Mouse (Mus musculus) limb, embryonic 15.5 days (tissue): Measurements from ENCODE around the gene Fam210b. TPM values are rescaled to one million over a fixed set of nuclear protein-coding genes. Genes with fewer than 3 reads are reported as not detected.

Experiments used
- ATAC-seq: fragments of 200-750 bp; cut with Nextera tagmentation; 2 replicates; pipeline ENCODE4 v1.8.0; 2017; ENCODE audit warnings: low read depth, moderate TSS enrichment; ENCODE audit not compliant: insufficient number of reproducible peaks, low FRiP score, low TSS enrichment
- H3K27ac ChIP-seq: fragments of 300-500 bp; sonication (generic); 2 replicates; pipeline ENCODE4 v1.5.1; 2015; ENCODE audit warnings: moderate library complexity, mild to moderate bottlenecking, inconsistent platforms
- H3K27me3 ChIP-seq: fragments of 300-500 bp; sonication (generic); 2 replicates; pipeline ENCODE4 v1.6.1; 2015; ENCODE audit warnings: inconsistent platforms
- H3K36me3 ChIP-seq: fragments of 300-500 bp; sonication (generic); 2 replicates; pipeline ENCODE4 v1.6.1; 2015; ENCODE audit warnings: inconsistent platforms
- H3K4me1 ChIP-seq: fragments of 300-500 bp; sonication (generic); 2 replicates; pipeline ENCODE4 v1.6.1; 2015; ENCODE audit warnings: inconsistent platforms
- H3K4me2 ChIP-seq: fragments of 300-500 bp; sonication (generic); 2 replicates; pipeline ENCODE4 v1.6.1; 2015; ENCODE audit warnings: mild to moderate bottlenecking, inconsistent platforms
- H3K4me3 ChIP-seq: fragments of 300-500 bp; sonication (generic); 2 replicates; pipeline ENCODE4 v1.5.1; 2015; ENCODE audit warnings: mild to moderate bottlenecking, inconsistent platforms
- H3K9ac ChIP-seq: fragments of 300-500 bp; sonication (generic); 2 replicates; pipeline ENCODE4 v1.6.1; 2015; ENCODE audit warnings: inconsistent platforms
- H3K9me3 ChIP-seq: fragments of 300-500 bp; sonication (generic); 2 replicates; pipeline ENCODE4 v1.6.1; 2016; ENCODE audit warnings: inconsistent platforms
- WGBS: fragments of 180-500 bp; shearing (Covaris S2); methylation state at CpG from one replicate; pipeline ENCODE4 v1.1.7; 2015; 5-methylcytosine and 5-hydroxymethylcytosine counted together
- polyA plus RNA-seq: library from polyadenylated mRNA; unstranded; fragments of >200 nt; fragmentation: Nextera tagmentation; extraction: Ambion mirVana; gene quantifications from 2 replicates; pipeline ENCODE4 v1.2.1, GENCODE M21; 2015

Gene Fam210b
- polyA plus RNA-seq, 1 experiment from 2014 or later = 16.8 TPM

- Histone ChIP-seq H3K9ac (no peak overlapping the region), H3K36me3 (no peaks in the 10 kb centered on the region), H3K4me1 (no peaks in the 10 kb centered on the region), H3K9me3 (no peaks in the 10 kb centered on the region), H3K4me3 (no peak overlapping the region), H3K4me2 (no peak overlapping the region), H3K27ac (no peak overlapping the region), H3K27me3 (no peaks in the 10 kb centered on the region)
- no peak for ATAC-seq
- WGBS = 22% methylated on average over 6 of the region's 6 CpGs
These were observed 45.0 kb downstream of the Fam210b start for GRCm38 (mm10) chr2:172390341-172390740.

- Histone ChIP-seq H3K9me3 (no peaks in the 10 kb centered on the region), H3K4me2 (no peak overlapping the region), H3K27ac (no peak overlapping the region), H3K4me1 (no peaks in the 10 kb centered on the region; the same call in 1 of the 2 replicates), H3K27me3 (no peaks in the 10 kb centered on the region), H3K4me3 (no peak overlapping the region), H3K9ac (no peak overlapping the region), H3K36me3 (no peaks in the 10 kb centered on the region)
- ATAC-seq = no peak
- WGBS = 62% methylated on average over 10 of the region's 10 CpGs
These were observed 46.7 kb downstream of the Fam210b start for GRCm38 (mm10) chr2:172392041-172392521.

- no peak within 1 kb of the TSS for H3K27ac ChIP-seq
- no peaks in the 10 kb centered on the region for H3K9me3 ChIP-seq
- 21% methylated on average over 13 of the region's 13 CpGs for WGBS
- H3K36me3 ChIP-seq = no peaks in the 10 kb centered on the region
- no peak within 1 kb of the TSS for H3K9ac ChIP-seq
- H3K4me1 ChIP-seq = no peaks in the 10 kb centered on the region; the same call in 1 of the 2 replicates
- ATAC-seq = no peak
- H3K4me3 ChIP-seq = no peak within 1 kb of the TSS
- H3K4me2 ChIP-seq = no peak within 1 kb of the TSS
- no peaks in the 10 kb centered on the region for H3K27me3 ChIP-seq
These were observed 48.2 kb downstream of the Fam210b start, which contains the start of gene Cass4 for GRCm38 (mm10) chr2:172393391-172394051. TSS of gene Cass4 (plus strand) at chr2:172393794.

- no peak for ATAC-seq
- Histone ChIP-seq H3K9me3 (no peaks in the 10 kb centered on the region), H3K4me2 (no peak overlapping the region), H3K27ac (no peak overlapping the region), H3K4me1 (no peaks in the 10 kb centered on the region; the same call in 1 of the 2 replicates), H3K27me3 (no peaks in the 10 kb centered on the region), H3K9ac (no peak overlapping the region), H3K36me3 (no peaks in the 10 kb centered on the region), H3K4me3 (no peak overlapping the region)
- 55% methylated on average over 2 of the region's 2 CpGs for WGBS
These were observed 48.7 kb downstream of the Fam210b start for GRCm38 (mm10) chr2:172394052-172394392.

GRCm38 (mm10) chr2:172394671-172395070 lies 49.3 kb downstream of the Fam210b start:
- WGBS = 79% methylated on average over 4 of the region's 4 CpGs
- H3K4me1 ChIP-seq = no peaks in the 10 kb centered on the region; the same call in 1 of the 2 replicates
- no peak overlapping the region for H3K27ac ChIP-seq
- H3K4me2 ChIP-seq = no peak overlapping the region
- H3K36me3 ChIP-seq = no peaks in the 10 kb centered on the region
- no peak overlapping the region for H3K9ac ChIP-seq
- ATAC-seq = no peak
- H3K4me3 ChIP-seq = no peak overlapping the region
- H3K27me3 ChIP-seq = no peaks in the 10 kb centered on the region
- H3K9me3 ChIP-seq = no peaks in the 10 kb centered on the region

- H3K9ac ChIP-seq = no peak overlapping the region
- no peaks in the 10 kb centered on the region for H3K36me3 ChIP-seq
- 41% methylated on average over 9 of the region's 9 CpGs for WGBS
- no peak overlapping the region for H3K4me3 ChIP-seq
- H3K4me1 ChIP-seq = no peaks in the 10 kb centered on the region; the same call in 1 of the 2 replicates
- H3K9me3 ChIP-seq = no peaks in the 10 kb centered on the region
- no peak overlapping the region for H3K4me2 ChIP-seq
- H3K27ac ChIP-seq = no peak overlapping the region
- ATAC-seq = no peak
- no peaks in the 10 kb centered on the region for H3K27me3 ChIP-seq
These were observed 50.6 kb downstream of the Fam210b start for GRCm38 (mm10) chr2:172395961-172396360.

- H3K9ac ChIP-seq = no peak overlapping the region
- H3K4me1 ChIP-seq = no peaks in the 10 kb centered on the region; the same call in 1 of the 2 replicates
- no peak for ATAC-seq
- no peak overlapping the region for H3K27ac ChIP-seq
- no peak overlapping the region for H3K4me2 ChIP-seq
- H3K36me3 ChIP-seq = no peaks in the 10 kb centered on the region
- no peak overlapping the region for H3K4me3 ChIP-seq
- 50% methylated on average over 9 of the region's 9 CpGs for WGBS
- H3K27me3 ChIP-seq = no peaks in the 10 kb centered on the region
- H3K9me3 ChIP-seq = no peaks in the 10 kb centered on the region
These were observed 54.5 kb downstream of the Fam210b start for GRCm38 (mm10) chr2:172399901-172400300.

- ATAC-seq = no peak
- Histone ChIP-seq H3K4me3 (no peak overlapping the region), H3K9me3 (no peaks in the 10 kb centered on the region), H3K27me3 (no peaks in the 10 kb centered on the region), H3K4me2 (no peak overlapping the region), H3K4me1 (no peaks in the 10 kb centered on the region), H3K36me3 (no peaks in the 10 kb centered on the region), H3K9ac (no peak overlapping the region), H3K27ac (no peak overlapping the region)
- 65% methylated on average over 13 of the region's 13 CpGs for WGBS
These were observed 55.9 kb downstream of the Fam210b start for GRCm38 (mm10) chr2:172401116-172401825.

GRCm38 (mm10) chr2:172404239-172404638 lies 58.9 kb downstream of the Fam210b start:
- Histone ChIP-seq H3K4me2 (no peak overlapping the region), H3K4me1 (no peaks in the 10 kb centered on the region), H3K36me3 (no peaks in the 10 kb centered on the region), H3K4me3 (no peak overlapping the region), H3K27me3 (no peaks in the 10 kb centered on the region), H3K9ac (no peak overlapping the region), H3K9me3 (no peaks in the 10 kb centered on the region), H3K27ac (no peak overlapping the region)
- 64% methylated on average over 7 of the region's 7 CpGs for WGBS
- no peak for ATAC-seq

GRCm38 (mm10) chr2:172405011-172405410 lies 59.6 kb downstream of the Fam210b start:
- Histone ChIP-seq H3K9ac (no peak overlapping the region), H3K9me3 (no peaks in the 10 kb centered on the region), H3K27ac (no peak overlapping the region), H3K4me2 (no peak overlapping the region), H3K27me3 (no peaks in the 10 kb centered on the region), H3K4me3 (no peak overlapping the region), H3K36me3 (no peaks in the 10 kb centered on the region), H3K4me1 (no peaks in the 10 kb centered on the region)
- 63% methylated on average over 3 of the region's 3 CpGs for WGBS
- ATAC-seq = no peak
